Mouse (Mus musculus) lung, embryonic 16.5 days (tissue): Measurements from ENCODE around the gene Cdc37l1. TPM values are rescaled to one million over a fixed set of nuclear protein-coding genes. Genes with fewer than 3 reads are reported as not detected.

ENCODE experiments used
- ATAC-seq: fragments of 200-750 bp; cut with Nextera tagmentation; 2 replicates; pipeline ENCODE4 v1.8.0; 2017; ENCODE audit warnings: low read depth, mild to moderate bottlenecking, moderate library complexity
- H3K27ac ChIP-seq: fragments of 300-500 bp; sonication (generic); 2 replicates; pipeline ENCODE4 v1.5.1; 2014; ENCODE audit warnings: mild to moderate bottlenecking, control low read depth, low read length
- H3K27me3 ChIP-seq: fragments of 300-500 bp; sonication (generic); 2 replicates; pipeline ENCODE4 v1.6.1; 2014; ENCODE audit warnings: low read depth, low read length, mixed read lengths; ENCODE audit not compliant: control insufficient read depth, insufficient read depth
- H3K36me3 ChIP-seq: fragments of 300-500 bp; sonication (generic); 2 replicates; pipeline ENCODE4 v1.6.1; 2014; ENCODE audit warnings: low read length; ENCODE audit not compliant: control insufficient read depth, insufficient read depth
- H3K4me1 ChIP-seq: fragments of 300-500 bp; sonication (generic); replicated peaks from 2 replicates; pipeline ENCODE4 v1.6.1; 2014; ENCODE audit warnings: low read length, mixed read lengths; ENCODE audit not compliant: control insufficient read depth, insufficient read depth
- H3K4me2 ChIP-seq: fragments of 300-500 bp; sonication (generic); 2 replicates; pipeline ENCODE4 v1.6.1; 2014; ENCODE audit warnings: low read depth, low read length, control low read depth
- H3K4me3 ChIP-seq: fragments of 300-500 bp; sonication (generic); 2 replicates; pipeline ENCODE4 v1.5.1; 2014; ENCODE audit warnings: mild to moderate bottlenecking, low read length, control low read depth
- H3K9ac ChIP-seq: fragments of 300-500 bp; sonication (generic); 2 replicates; pipeline ENCODE4 v1.6.1; 2014; ENCODE audit warnings: low read length, control low read depth
- H3K9me3 ChIP-seq: fragments of 300-500 bp; sonication (generic); 2 replicates; pipeline ENCODE4 v1.6.1; 2016; ENCODE audit warnings: low read length; ENCODE audit not compliant: control insufficient read depth
- WGBS: fragments of 180-500 bp; shearing (Covaris S2); extraction: QIAGEN DNeasy Blood & Tissue Kit; methylation state at CpG from one replicate; pipeline ENCODE4 v1.1.7; 2014; 5-methylcytosine and 5-hydroxymethylcytosine counted together
- polyA plus RNA-seq: library from polyadenylated mRNA; unstranded; fragments of >200 nt; fragmentation: Nextera tagmentation; extraction: Ambion mirVana; gene quantifications from 2 replicates; pipeline ENCODE4 v1.2.1, GENCODE M21; 2015

The Cdc37l1 gene
- polyA plus RNA-seq, 1 experiment from 2014 or later: 37.2 TPM

DNA sequence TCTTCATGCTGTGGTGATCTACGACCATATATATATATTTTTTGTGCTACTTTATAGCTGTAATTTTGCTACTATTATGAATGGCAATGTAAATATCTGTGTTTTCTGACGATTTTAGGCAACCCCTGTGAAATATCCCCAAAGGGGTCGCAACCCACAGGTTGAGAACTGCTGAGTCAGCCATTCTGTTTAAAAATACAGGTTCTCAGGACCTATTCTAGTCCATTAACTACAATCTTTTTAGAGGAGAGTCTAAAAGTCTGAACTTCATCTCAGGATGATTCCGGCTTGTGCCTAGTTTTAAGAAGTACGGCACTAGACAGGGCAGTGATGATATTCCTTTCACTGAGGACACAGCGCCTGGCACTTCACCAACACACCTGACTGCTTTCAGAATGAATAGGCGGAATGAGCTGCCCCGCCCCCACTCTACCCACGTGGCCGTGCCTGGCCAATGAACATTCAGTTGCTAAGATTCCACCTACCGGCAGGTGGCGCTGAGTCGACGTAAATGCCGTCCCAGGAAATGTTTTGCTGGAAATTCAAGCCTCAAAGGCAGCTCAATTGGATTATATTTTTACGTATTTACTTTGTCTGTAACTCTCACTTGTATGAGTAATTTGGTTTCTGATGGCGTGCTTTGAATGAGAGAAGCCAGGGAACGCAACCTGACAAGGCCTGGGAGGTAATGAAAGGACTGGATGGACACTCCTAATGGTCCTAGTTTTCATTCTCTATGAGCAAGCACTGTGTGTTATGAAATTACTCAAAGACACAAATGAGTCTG is 73.6 kb downstream of the Cdc37l1 start:
- no peaks in the 10 kb centered on the region for H3K27me3 ChIP-seq
- no peaks in the 10 kb centered on the region for H3K36me3 ChIP-seq
- ATAC-seq: peak; percentile 76
- H3K4me1 ChIP-seq: peaks cover 9% of the 10 kb centered on the region; the same call in 1 of the 2 replicates
- peak overlapping the region; percentile 50 for H3K9ac ChIP-seq
- peak overlapping the region; percentile 50 for H3K4me2 ChIP-seq
- peak overlapping the region; percentile 33 for H3K4me3 ChIP-seq
- no peaks in the 10 kb centered on the region for H3K9me3 ChIP-seq
- peak overlapping the region; percentile 32 for H3K27ac ChIP-seq
- WGBS: 13% methylated on average over 18 of the region's 18 CpGs

DNA sequence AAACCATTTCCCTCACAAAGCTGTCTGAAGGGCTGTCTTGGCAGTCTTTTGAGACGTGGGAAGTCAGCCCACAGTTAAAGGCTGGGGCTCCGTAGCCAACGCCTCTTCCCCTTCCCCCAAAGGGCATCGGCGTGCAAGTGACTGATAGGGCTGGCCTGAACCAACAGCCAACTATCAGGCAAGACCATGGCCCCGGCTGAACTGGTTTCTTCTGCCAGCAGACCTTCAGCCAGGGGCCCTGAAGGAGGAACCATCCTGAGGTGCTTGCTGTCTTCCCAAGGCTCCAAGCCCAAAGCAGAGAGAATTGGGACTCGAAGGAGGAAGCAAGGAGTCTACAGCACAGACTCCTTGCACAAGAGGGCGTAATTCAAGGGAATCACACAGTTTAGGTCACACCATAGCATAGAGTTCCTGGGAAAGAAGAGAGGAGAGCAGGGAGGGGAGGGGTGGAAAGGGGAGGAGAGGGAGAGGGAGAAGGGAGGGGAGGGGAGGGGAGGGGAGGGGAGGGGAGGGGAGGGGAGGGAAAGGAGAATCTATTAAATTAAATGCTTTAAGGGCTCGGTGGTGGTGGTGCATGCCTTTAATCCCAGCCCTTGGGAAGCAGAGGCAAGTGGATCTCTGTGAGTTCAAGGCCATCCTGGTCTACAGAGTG is 74.4 kb downstream of the Cdc37l1 start:
- Histone ChIP-seq H3K4me3 (no peak overlapping the region; the same call in 1 of the 2 replicates), H3K9me3 (no peaks in the 10 kb centered on the region), H3K9ac (peak overlapping the region; percentile 50), H3K27ac (peak overlapping the region; percentile 32), H3K27me3 (no peaks in the 10 kb centered on the region), H3K36me3 (no peaks in the 10 kb centered on the region), H3K4me2 (peak overlapping the region; percentile 50), H3K4me1 (peaks cover 11% of the 10 kb centered on the region)
- 49% methylated on average over 9 of the region's 9 CpGs for WGBS
- ATAC-seq: no peak; the same call in 1 of the 2 replicates

DNA sequence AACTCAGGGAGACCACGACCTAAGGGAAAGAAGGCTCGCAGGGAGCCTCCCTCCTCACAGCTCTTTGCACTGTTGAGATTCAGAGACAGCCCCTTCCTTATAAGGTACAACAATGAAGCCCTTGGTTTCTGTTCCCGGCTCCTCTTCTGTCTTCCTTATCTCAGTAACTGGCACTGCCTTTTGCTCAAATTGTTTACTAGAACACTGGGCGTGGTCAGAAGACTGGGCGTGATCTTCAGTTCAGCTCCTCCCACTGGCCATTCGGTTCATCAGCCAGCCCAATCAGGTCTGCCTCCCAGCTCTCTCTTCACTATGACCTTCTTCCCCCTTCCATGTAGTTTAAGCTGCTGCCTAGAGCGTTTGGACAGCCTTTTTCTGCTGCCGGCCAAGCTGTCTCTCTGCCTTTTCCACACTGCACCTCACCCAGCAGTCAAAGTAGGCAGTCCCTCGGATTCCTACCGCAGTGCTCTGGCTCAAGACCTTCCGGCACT is 76.9 kb downstream of the Cdc37l1 start:
- peak overlapping the region; percentile 40 for H3K4me2 ChIP-seq
- H3K9ac ChIP-seq: 0 out of 2 replicates have a peak overlapping the region, but pooled peaks have one; percentile 17
- peaks cover 11% of the 10 kb centered on the region for H3K4me1 ChIP-seq
- WGBS: 9% methylated on average over 11 of the region's 11 CpGs
- peak overlapping the region; percentile 22; the same call in 1 of the 2 replicates for H3K4me3 ChIP-seq
- H3K27me3 ChIP-seq: no peaks in the 10 kb centered on the region
- H3K36me3 ChIP-seq: no peaks in the 10 kb centered on the region
- ATAC-seq: peak; percentile 76
- H3K9me3 ChIP-seq: no peaks in the 10 kb centered on the region
- H3K27ac ChIP-seq: no peak overlapping the region

- H3K4me3 ChIP-seq: no peak overlapping the region
- H3K27ac ChIP-seq: no peak overlapping the region
- WGBS: 47% methylated on average over 5 of the region's 5 CpGs
- no peak overlapping the region for H3K4me2 ChIP-seq
- no peaks in the 10 kb centered on the region for H3K36me3 ChIP-seq
- peaks cover 10% of the 10 kb centered on the region for H3K4me1 ChIP-seq
- no peaks in the 10 kb centered on the region for H3K9me3 ChIP-seq
- no peak overlapping the region for H3K9ac ChIP-seq
- ATAC-seq: no peak
- no peaks in the 10 kb centered on the region for H3K27me3 ChIP-seq
Measured at GRCm38 (mm10) chr19:29069195-29069594, 79.0 kb downstream of the Cdc37l1 start.

GRCm38 (mm10) chr19:29074802-29075201 is 84.7 kb downstream of the Cdc37l1 start:
- 46% methylated on average over 6 of the region's 6 CpGs for WGBS
- H3K9ac ChIP-seq: no peak overlapping the region
- H3K4me1 ChIP-seq: no peaks in the 10 kb centered on the region
- no peaks in the 10 kb centered on the region for H3K27me3 ChIP-seq
- H3K27ac ChIP-seq: no peak overlapping the region
- H3K4me2 ChIP-seq: no peak overlapping the region
- H3K4me3 ChIP-seq: no peak overlapping the region
- ATAC-seq: no peak
- H3K9me3 ChIP-seq: no peaks in the 10 kb centered on the region
- no peaks in the 10 kb centered on the region for H3K36me3 ChIP-seq

Other genes with a start within 250 kb of the Cdc37l1 start
- gene Slc1a1, start 155.3 kb upstream of the Cdc37l1 start, polyA plus RNA-seq: 4.8 TPM in 2 replicates
- 6.7 and 7.9 TPM in 2 replicates for gene Plpp6, start 26.4 kb upstream of the Cdc37l1 start, polyA plus RNA-seq
- 2.7 and 3.1 TPM in 2 replicates for gene 4430402I18Rik, start 22.6 kb upstream of the Cdc37l1 start, polyA plus RNA-seq
- 79.7 and 80.8 TPM in 2 replicates for gene Ak3, start 57.6 kb downstream of the Cdc37l1 start, polyA plus RNA-seq
- 36.8 and 40.2 TPM in 2 replicates for gene Rcl1, start 111.0 kb downstream of the Cdc37l1 start, polyA plus RNA-seq